ENCODE assay signal across 26 mouse cellular contexts in the genomic region with DNA sequence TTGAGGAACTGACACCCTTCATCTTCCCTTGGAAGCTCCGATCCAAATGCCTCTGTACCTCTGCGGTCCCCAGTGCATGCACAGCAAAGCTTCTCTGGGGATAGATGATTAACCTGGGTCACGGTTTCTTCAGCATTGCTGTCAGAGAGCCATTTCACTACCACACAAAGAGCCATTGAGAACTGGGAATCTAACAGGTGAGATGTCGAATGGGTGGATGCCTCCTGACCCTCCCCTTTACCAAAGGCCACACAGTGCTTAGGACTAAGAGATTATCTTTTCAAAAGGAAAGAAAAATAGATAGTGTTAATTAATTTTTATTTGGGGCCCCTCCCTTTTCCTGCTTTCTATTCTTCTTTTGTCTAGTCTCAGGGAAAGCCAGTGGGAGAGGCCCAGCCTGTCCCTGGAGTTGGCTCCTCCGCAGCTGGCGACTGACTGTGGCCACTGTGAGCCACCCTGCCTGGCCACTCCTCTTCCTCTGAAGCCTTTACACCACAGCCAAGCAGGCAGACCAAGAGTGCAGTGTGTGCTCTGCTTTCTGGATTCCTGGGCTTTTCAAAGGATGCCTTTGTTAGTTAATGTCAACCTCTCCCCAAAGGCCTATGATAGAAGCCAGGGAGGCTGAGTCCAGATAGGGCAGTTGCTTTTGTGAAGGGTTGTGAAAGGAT.
DNase-seq lines count a peak whose midpoint lies in the region; ATAC-seq and TF ChIP-seq lines count a peak whose summit lies in the region.
"Had no signal": no experiment of that assay in that cellular context is flagged by ENCODE, and none has a peak within 500 bp of the region (broad histone marks: within the 10 kb centered on the region; RNA-seq: fewer than 3 reads in every experiment).

No protein-coding gene starts in this region.

- intact Hi-C loops in heart, adult 2 months (cut with DNase I) = no loop called here

- TF ChIP-seq EP300 in heart, adult 2 months (IDR thresholded peaks at IDR 0.05; ENCODE audit: insufficient read depth, low read depth, low read length) = no peak

- peak; percentile 92 for DNase-seq in heart, adult 11 months
- DNase-seq in heart, adult 2 months = no peak
- DNase-seq in midbrain, embryonic 11.5 days (ENCODE audit: low spot score, missing footprints) = no peak
- DNase-seq in midbrain, postnatal 0 days (ENCODE audit: low spot score) = no peak
- peak; percentile 57 for DNase-seq in brain, adult 2 months (ENCODE audit: low read depth, low spot score)
- DNase-seq in testis, postnatal 14 days (ENCODE audit: low spot score) = peak; percentile 71
- DNase-seq in thymus, adult 18-20 months = no peak
- DNase-seq: adrenal gland, adult 8-10 months; gastrocnemius, postnatal 10 days; heart, postnatal 4 days; kidney, adult 9 months; kidney, postnatal 10 days; liver, postnatal 0 days; midbrain, embryonic 14.5 days; right cerebral cortex, postnatal 25 days; thymus, postnatal 25 days had no signal

- H3K27ac ChIP-seq in heart, adult 2 months = no peak overlapping the region
- no peak overlapping the region for H3K27ac ChIP-seq in midbrain, embryonic 11.5 days (ENCODE audit: low read depth, low read length)
- no peak overlapping the region for H3K27ac ChIP-seq in midbrain, postnatal 0 days (ENCODE audit: low read depth, low read length)
- H3K27ac ChIP-seq: forebrain, embryonic 13.5 days; heart, embryonic 10.5 days; heart, embryonic 15.5 days; hindbrain, embryonic 15.5 days; liver, embryonic 12.5 days; macrophage; neural tube, embryonic 15.5 days had no signal

- no peak for TF ChIP-seq CTCF in heart, adult 2 months (IDR thresholded peaks at IDR 0.05)
- TF ChIP-seq CTCF in midbrain, postnatal 0 days (IDR thresholded peaks at IDR 0.05) = no peak

- no peaks in the 10 kb centered on the region for H3K27me3 ChIP-seq in heart, adult 2 months (ENCODE audit: control insufficient read depth, insufficient read depth, low read length)
- H3K27me3 ChIP-seq in midbrain, embryonic 11.5 days (ENCODE audit: control insufficient read depth, insufficient read depth, low read length) = no peaks in the 10 kb centered on the region
- no peaks in the 10 kb centered on the region for H3K27me3 ChIP-seq in midbrain, postnatal 0 days (ENCODE audit: insufficient read depth, low read length)
- H3K27me3 ChIP-seq: forebrain, embryonic 13.5 days; heart, embryonic 15.5 days; hindbrain, embryonic 15.5 days; liver, embryonic 12.5 days; neural tube, embryonic 15.5 days had no signal

- TF ChIP-seq POLR2A in heart, adult 2 months (IDR thresholded peaks at IDR 0.05; ENCODE audit: insufficient read depth, low read depth, low read length) = no peak

- H3K79me2 ChIP-seq in heart, adult 2 months (replicated peaks; ENCODE audit: control insufficient read depth, insufficient read depth, low read length) = no peaks in the 10 kb centered on the region

- no peak overlapping the region for H3K9ac ChIP-seq in heart, adult 2 months (ENCODE audit: low read depth, low read length)
- H3K9ac ChIP-seq in midbrain, embryonic 11.5 days (ENCODE audit: low read length) = no peak overlapping the region
- no peak overlapping the region for H3K9ac ChIP-seq in midbrain, postnatal 0 days (replicated peaks; ENCODE audit: low read length, poor library complexity, severe bottlenecking)
- H3K9ac ChIP-seq: forebrain, embryonic 13.5 days; heart, embryonic 15.5 days; hindbrain, embryonic 15.5 days; liver, embryonic 12.5 days; liver, postnatal 0 days; neural tube, embryonic 15.5 days had no signal

- no peaks in the 10 kb centered on the region for H3K36me3 ChIP-seq in heart, adult 2 months (ENCODE audit: control insufficient read depth, insufficient read depth, low read length)
- H3K36me3 ChIP-seq in midbrain, embryonic 11.5 days (ENCODE audit: control insufficient read depth, insufficient read depth, low read length) = no peaks in the 10 kb centered on the region
- no peaks in the 10 kb centered on the region for H3K36me3 ChIP-seq in midbrain, postnatal 0 days (ENCODE audit: insufficient read depth, low read length)
- H3K36me3 ChIP-seq: heart, embryonic 10.5 days; heart, embryonic 15.5 days; hindbrain, embryonic 15.5 days; liver, embryonic 12.5 days; neural tube, embryonic 15.5 days had no signal

- 0 out of 2 replicates have a peak, but pooled peaks have one; percentile 38 for ATAC-seq in midbrain, embryonic 11.5 days (ENCODE audit: low FRiP score)
- no peak for ATAC-seq in midbrain, postnatal 0 days (ENCODE audit: low FRiP score)
- ATAC-seq: CD4-positive, CD25-positive, alpha-beta regulatory T cell, adult 4 months; forebrain, embryonic 13.5 days; inflammation-experienced regulatory T-cells, adult 6 months; liver, embryonic 12.5 days; liver, postnatal 0 days; lung, postnatal 0 days had no signal

- no peaks in the 10 kb centered on the region for H3K4me1 ChIP-seq in heart, adult 2 months (ENCODE audit: control insufficient read depth, insufficient read depth, low read length)
- H3K4me1 ChIP-seq in midbrain, embryonic 11.5 days (ENCODE audit: control insufficient read depth, insufficient read depth, low read length) = no peaks in the 10 kb centered on the region
- no peaks in the 10 kb centered on the region for H3K4me1 ChIP-seq in midbrain, postnatal 0 days (ENCODE audit: insufficient read depth, low read length)
- H3K4me1 ChIP-seq: heart, embryonic 10.5 days; heart, embryonic 15.5 days; hindbrain, embryonic 15.5 days; liver, embryonic 12.5 days; neural tube, embryonic 15.5 days had no signal

- 64% methylated on average over 6 of the region's 6 CpGs for WGBS in heart, adult 2 months
- 53% methylated on average over 6 of the region's 6 CpGs for WGBS in midbrain, embryonic 11.5 days
- WGBS in midbrain, postnatal 0 days = 47% methylated on average over 6 of the region's 6 CpGs

- H3K9me3 ChIP-seq in midbrain, embryonic 11.5 days (ENCODE audit: control insufficient read depth, low read length) = no peaks in the 10 kb centered on the region
- no peaks in the 10 kb centered on the region for H3K9me3 ChIP-seq in midbrain, postnatal 0 days (ENCODE audit: low read length)
- H3K9me3 ChIP-seq: forebrain, embryonic 13.5 days; heart, embryonic 10.5 days; heart, embryonic 15.5 days; hindbrain, embryonic 15.5 days; liver, embryonic 12.5 days; neural tube, embryonic 15.5 days had no signal

- no peak overlapping the region for H3K4me3 ChIP-seq in heart, adult 2 months
- no peak overlapping the region for H3K4me3 ChIP-seq in midbrain, embryonic 11.5 days (ENCODE audit: low read depth, low read length)
- no peak overlapping the region for H3K4me3 ChIP-seq in midbrain, postnatal 0 days (ENCODE audit: low read depth, low read length)
- H3K4me3 ChIP-seq: forebrain, embryonic 13.5 days; heart, embryonic 10.5 days; heart, embryonic 15.5 days; hindbrain, embryonic 15.5 days; liver, embryonic 12.5 days; neural tube, embryonic 15.5 days had no signal

- H3K4me2 ChIP-seq in midbrain, embryonic 11.5 days = no peak overlapping the region
- H3K4me2 ChIP-seq in midbrain, postnatal 0 days (ENCODE audit: low read depth, low read length, poor library complexity, severe bottlenecking) = no peak overlapping the region
- H3K4me2 ChIP-seq: forebrain, embryonic 13.5 days; heart, embryonic 15.5 days; hindbrain, embryonic 15.5 days; liver, embryonic 12.5 days; neural tube, embryonic 15.5 days had no signal

Comparison
In these comparisons a context has a peak if more than half of its experiments do, and no peak if none do; other contexts are left out.
1. DNase-seq: peak in heart, adult 11 months (single experiment), brain, adult 2 months (single experiment) and testis, postnatal 14 days (single experiment); none in heart, adult 2 months (0 of 2), midbrain, embryonic 11.5 days (single experiment), midbrain, postnatal 0 days (single experiment) and thymus, adult 18-20 months (0 of 2).